In genomic region chr5:148367816-148368215, GRCm38 (mm10) we compare ENCODE assay signal across 12 mouse cellular contexts.
"Had no signal": no experiment of that assay in that cellular context is flagged by ENCODE, and none has a peak within 500 bp of the region (broad histone marks: within the 10 kb centered on the region; RNA-seq: fewer than 3 reads in every experiment).

No protein-coding gene starts in this region.

- DNase-seq: lung, embryonic 14.5 days; lung, postnatal 10 days; lung, postnatal 4 days; midbrain, embryonic 14.5 days; retina, postnatal 1 day; right cerebral cortex, adult 18-20 months; right cerebral cortex, postnatal 25 days; right cerebral cortex, postnatal 4 days; spleen, adult 18-20 months; thymus, adult 18-20 months; thymus, postnatal 14 days; thymus, postnatal 36 days had no signal
